Mouse (Mus musculus) lung, embryonic 16.5 days (tissue): ENCODE measurements at regions not wholly inside any gene's neighbourhood (a gene's known extent, or its start where the extent isn't known, plus 50 kb on each side); places are given as distances from the start of the nearest gene placed in this dataset.

ENCODE experiments used
- ATAC-seq: fragments of 200-750 bp; cut with Nextera tagmentation; 2 replicates; pipeline ENCODE4 v1.8.0; 2017; ENCODE audit warnings: low read depth, mild to moderate bottlenecking, moderate library complexity
- H3K27ac ChIP-seq: fragments of 300-500 bp; sonication (generic); 2 replicates; pipeline ENCODE4 v1.5.1; 2014; ENCODE audit warnings: mild to moderate bottlenecking, control low read depth, low read length
- H3K27me3 ChIP-seq: fragments of 300-500 bp; sonication (generic); 2 replicates; pipeline ENCODE4 v1.6.1; 2014; ENCODE audit warnings: low read depth, low read length, mixed read lengths; ENCODE audit not compliant: control insufficient read depth, insufficient read depth
- H3K36me3 ChIP-seq: fragments of 300-500 bp; sonication (generic); 2 replicates; pipeline ENCODE4 v1.6.1; 2014; ENCODE audit warnings: low read length; ENCODE audit not compliant: control insufficient read depth, insufficient read depth
- H3K4me1 ChIP-seq: fragments of 300-500 bp; sonication (generic); replicated peaks from 2 replicates; pipeline ENCODE4 v1.6.1; 2014; ENCODE audit warnings: low read length, mixed read lengths; ENCODE audit not compliant: control insufficient read depth, insufficient read depth
- H3K4me2 ChIP-seq: fragments of 300-500 bp; sonication (generic); 2 replicates; pipeline ENCODE4 v1.6.1; 2014; ENCODE audit warnings: low read depth, low read length, control low read depth
- H3K4me3 ChIP-seq: fragments of 300-500 bp; sonication (generic); 2 replicates; pipeline ENCODE4 v1.5.1; 2014; ENCODE audit warnings: mild to moderate bottlenecking, low read length, control low read depth
- H3K9ac ChIP-seq: fragments of 300-500 bp; sonication (generic); 2 replicates; pipeline ENCODE4 v1.6.1; 2014; ENCODE audit warnings: low read length, control low read depth
- H3K9me3 ChIP-seq: fragments of 300-500 bp; sonication (generic); 2 replicates; pipeline ENCODE4 v1.6.1; 2016; ENCODE audit warnings: low read length; ENCODE audit not compliant: control insufficient read depth
- WGBS: fragments of 180-500 bp; shearing (Covaris S2); extraction: QIAGEN DNeasy Blood & Tissue Kit; methylation state at CpG from one replicate; pipeline ENCODE4 v1.1.7; 2014; 5-methylcytosine and 5-hydroxymethylcytosine counted together

DNA sequence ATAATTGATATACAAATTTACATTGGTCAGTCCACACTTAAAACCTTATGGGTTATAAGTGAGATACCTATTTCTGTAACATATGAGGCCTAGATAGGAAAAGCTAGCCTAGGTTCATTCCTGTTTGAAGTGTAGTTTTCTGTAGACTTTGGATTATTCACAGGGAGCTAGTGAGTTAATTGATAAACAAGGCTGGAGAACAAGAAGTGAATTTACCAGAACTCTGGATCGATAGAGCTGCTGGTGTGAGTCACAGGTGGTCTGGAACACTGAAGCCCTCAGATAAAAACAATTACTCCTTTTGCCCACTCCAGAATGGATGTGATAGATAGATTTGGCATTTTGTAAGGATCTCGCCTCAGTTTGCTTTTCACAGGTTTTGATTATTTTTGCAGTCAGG is 62.0 kb upstream of the Rtl1 start:
- WGBS, result 71% methylated on average over 2 of the region's 2 CpGs
- Histone ChIP-seq H3K9me3 (no peaks in the 10 kb centered on the region), H3K27ac (no peak overlapping the region), H3K4me2 (no peak overlapping the region), H3K4me3 (no peak overlapping the region), H3K4me1 (no peaks in the 10 kb centered on the region), H3K36me3 (no peaks in the 10 kb centered on the region; the same call in 1 of the 2 replicates), H3K27me3 (no peaks in the 10 kb centered on the region), H3K9ac (no peak overlapping the region)
- no peak for ATAC-seq

DNA sequence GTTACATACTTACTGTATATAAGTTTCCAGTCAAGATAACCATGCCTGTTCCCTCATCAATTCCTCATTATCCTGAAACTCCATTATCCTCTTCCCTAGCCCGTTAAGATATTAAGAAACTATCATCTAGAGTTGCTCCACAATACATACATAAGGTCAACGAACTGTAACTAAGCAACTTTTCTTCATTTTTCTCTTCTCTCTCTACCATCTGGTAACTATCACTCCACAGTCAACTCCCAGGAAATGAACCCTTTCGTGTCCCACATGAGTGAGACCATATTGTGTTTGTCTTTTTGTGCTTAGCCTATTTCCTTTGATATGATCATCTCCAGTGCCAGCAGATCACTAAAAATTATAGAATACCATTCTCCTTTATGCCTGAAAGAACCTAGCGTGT is 74.6 kb upstream of the Rtl1 start:
- Histone ChIP-seq H3K27ac (0 out of 2 replicates have a peak overlapping the region, but pooled peaks have one; percentile 2), H3K4me3 (no peak overlapping the region), H3K9ac (no peak overlapping the region), H3K36me3 (peaks cover 2% of the 10 kb centered on the region; the same call in 1 of the 2 replicates), H3K4me1 (no peaks in the 10 kb centered on the region), H3K27me3 (no peaks in the 10 kb centered on the region), H3K9me3 (no peaks in the 10 kb centered on the region), H3K4me2 (no peak overlapping the region)
- peak; percentile 87 for ATAC-seq
- WGBS, result 57% methylated on average over 4 of the region's 4 CpGs

DNA sequence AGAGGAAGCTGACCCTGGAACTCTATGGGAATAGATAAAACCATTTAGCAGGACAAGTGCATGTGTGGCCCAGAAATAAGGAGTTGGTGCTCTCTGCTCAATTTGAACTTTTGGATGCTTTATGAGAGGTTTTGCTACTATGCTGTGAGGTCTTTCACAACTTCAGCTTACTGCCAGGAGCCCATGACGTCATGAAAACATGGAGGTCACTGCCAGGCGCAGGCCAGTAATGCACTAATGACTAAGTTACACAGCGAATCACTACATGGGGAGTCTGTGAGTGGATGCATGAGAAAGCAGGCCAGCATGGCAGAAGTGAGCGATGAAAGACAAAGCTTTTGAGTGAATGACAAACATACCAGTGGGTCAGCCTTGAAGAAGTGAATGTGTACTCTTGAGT is 93.9 kb upstream of the Rtl1 start:
- H3K9ac ChIP-seq, result no peak overlapping the region
- H3K27me3 ChIP-seq, result no peaks in the 10 kb centered on the region
- no peaks in the 10 kb centered on the region for H3K9me3 ChIP-seq
- peaks cover 25% of the 10 kb centered on the region for H3K36me3 ChIP-seq
- no peak for ATAC-seq
- H3K27ac ChIP-seq, result no peak overlapping the region
- WGBS, result 86% methylated on average over 4 of the region's 4 CpGs
- H3K4me3 ChIP-seq, result no peak overlapping the region
- H3K4me1 ChIP-seq, result no peaks in the 10 kb centered on the region
- no peak overlapping the region for H3K4me2 ChIP-seq

DNA sequence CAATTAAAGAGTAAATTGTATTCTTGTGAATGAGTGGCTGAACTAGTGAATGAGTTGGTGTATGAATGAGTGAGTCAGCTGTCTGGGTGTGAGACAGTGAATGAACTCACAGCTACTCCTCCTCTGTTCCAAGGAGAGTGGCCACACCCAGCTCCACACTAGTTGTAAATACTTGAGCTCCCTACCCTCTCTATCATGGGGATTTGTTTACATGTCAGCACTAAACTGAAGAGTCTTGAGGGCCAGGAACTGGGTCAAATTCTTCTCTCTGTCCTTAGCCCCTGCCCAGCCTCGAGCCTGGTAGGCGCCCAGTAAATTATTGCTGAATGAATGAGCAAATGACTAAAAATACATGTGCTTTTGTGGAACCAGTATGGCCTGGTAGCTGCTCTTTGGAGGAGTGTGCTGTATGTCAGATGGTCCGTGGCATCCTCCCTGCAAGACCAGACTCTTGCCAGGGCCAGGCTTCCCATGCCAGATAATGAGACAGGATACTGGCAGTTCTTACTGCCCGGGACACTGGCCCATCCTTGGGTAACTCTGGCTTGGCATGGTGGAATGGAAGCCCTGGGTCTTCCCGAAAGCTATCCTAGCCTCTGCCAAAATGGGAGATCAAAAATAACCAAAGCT is 94.8 kb upstream of the Rtl1 start:
- H3K27ac ChIP-seq, result no peak overlapping the region
- H3K27me3 ChIP-seq, result no peaks in the 10 kb centered on the region
- H3K36me3 ChIP-seq, result peaks cover 25% of the 10 kb centered on the region
- ATAC-seq, result no peak
- H3K4me2 ChIP-seq, result no peak overlapping the region
- H3K4me3 ChIP-seq, result no peak overlapping the region
- H3K4me1 ChIP-seq, result no peaks in the 10 kb centered on the region
- no peak overlapping the region for H3K9ac ChIP-seq
- H3K9me3 ChIP-seq, result no peaks in the 10 kb centered on the region
- 67% methylated on average over 5 of the region's 5 CpGs for WGBS

DNA sequence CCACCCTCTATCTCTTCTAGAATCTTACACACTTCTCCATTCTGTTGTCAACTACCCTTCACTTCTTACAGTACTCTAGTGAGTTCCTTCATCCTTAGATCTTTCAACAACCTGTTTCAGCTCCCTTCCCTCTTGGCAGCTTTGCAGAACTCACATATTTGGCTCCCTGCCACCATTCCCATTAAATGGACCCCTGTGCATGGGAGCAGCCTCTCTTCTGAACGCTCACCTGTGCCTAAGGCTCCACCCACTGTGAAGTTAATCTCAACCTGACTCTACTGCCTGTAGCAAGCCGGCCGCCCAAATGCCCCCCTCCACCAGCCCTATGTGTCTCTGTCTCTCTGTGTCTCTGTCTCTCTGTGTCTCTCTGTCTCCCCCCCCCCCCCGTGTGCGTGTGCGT is 106.7 kb upstream of the Rtl1 start:
- Histone ChIP-seq H3K9ac (no peak overlapping the region), H3K4me3 (no peak overlapping the region), H3K4me2 (no peak overlapping the region), H3K27ac (no peak overlapping the region), H3K36me3 (peaks cover 7% of the 10 kb centered on the region), H3K9me3 (no peaks in the 10 kb centered on the region), H3K4me1 (no peaks in the 10 kb centered on the region), H3K27me3 (no peaks in the 10 kb centered on the region)
- ATAC-seq, result peak; percentile 78
- WGBS, result 83% methylated on average over 6 of the region's 6 CpGs

DNA sequence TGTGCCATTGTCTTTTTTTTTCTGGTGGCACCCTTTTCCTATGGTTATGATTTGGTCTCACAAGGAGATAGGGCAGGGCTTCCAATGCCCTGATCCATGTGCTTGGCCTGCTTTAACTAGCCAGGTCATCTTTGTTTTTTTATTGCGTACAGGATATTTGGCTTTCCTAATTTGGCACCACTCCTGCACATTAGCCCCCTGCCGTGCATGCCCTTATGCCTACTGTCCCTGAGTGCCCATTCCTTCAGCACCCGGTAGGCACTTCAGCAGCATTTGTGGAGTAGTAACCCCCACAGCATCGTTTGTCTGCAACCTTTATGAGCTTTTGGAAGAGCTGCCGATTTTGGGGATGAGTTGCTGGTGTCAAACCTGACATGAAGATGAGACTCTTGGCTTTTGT is 109.5 kb upstream of the Rtl1 start:
- Histone ChIP-seq H3K9me3 (no peaks in the 10 kb centered on the region), H3K36me3 (peaks cover 10% of the 10 kb centered on the region), H3K4me2 (no peak overlapping the region), H3K27me3 (no peaks in the 10 kb centered on the region), H3K9ac (no peak overlapping the region), H3K27ac (no peak overlapping the region), H3K4me3 (no peak overlapping the region), H3K4me1 (no peaks in the 10 kb centered on the region)
- 93% methylated on average over 5 of the region's 5 CpGs for WGBS
- no peak for ATAC-seq

DNA sequence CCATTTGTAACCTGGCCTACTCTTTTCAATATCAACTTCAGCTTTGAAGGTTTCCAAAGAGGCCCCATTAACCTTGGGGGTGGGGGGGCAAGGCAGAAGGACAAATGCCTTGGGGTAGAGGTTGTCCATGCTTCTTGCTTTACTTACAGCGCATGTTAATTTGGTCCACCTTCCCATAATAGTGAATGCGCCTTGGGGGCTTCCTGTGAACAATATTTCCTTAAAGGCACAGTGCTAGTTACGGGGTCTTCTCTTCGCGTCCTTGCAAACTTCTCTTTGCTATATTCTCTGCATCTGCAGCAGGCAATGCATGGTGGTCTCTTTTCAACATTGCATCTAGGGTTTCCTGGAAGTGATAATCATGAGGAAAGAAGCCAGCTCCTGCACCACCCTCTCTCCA is 111.3 kb upstream of the Rtl1 start:
- no peaks in the 10 kb centered on the region for H3K4me1 ChIP-seq
- no peak overlapping the region for H3K27ac ChIP-seq
- no peaks in the 10 kb centered on the region for H3K9me3 ChIP-seq
- ATAC-seq, result no peak
- no peak overlapping the region for H3K4me3 ChIP-seq
- H3K36me3 ChIP-seq, result peaks cover 10% of the 10 kb centered on the region
- no peaks in the 10 kb centered on the region for H3K27me3 ChIP-seq
- no peak overlapping the region for H3K4me2 ChIP-seq
- no peak overlapping the region for H3K9ac ChIP-seq
- 98% methylated on average over 5 of the region's 5 CpGs for WGBS

DNA sequence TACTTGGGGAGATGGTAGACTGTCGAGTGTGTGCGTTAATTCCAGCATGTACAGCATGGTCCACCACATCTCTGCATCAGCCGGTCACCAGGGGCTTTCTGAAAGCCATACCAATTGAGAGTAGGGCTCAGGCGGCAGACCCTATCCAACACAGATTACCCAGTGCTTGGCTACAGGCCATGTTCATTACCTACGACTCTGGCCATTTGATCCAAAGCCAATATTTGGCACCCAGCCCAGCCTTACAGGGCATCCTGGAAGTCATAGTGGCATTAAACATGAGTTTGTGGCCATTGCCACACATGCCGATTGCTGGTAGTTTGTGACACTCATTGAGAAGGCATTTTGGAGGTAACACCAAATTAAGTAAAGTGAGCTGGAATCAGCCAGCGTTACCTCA is 111.8 kb upstream of the Rtl1 start:
- peaks cover 10% of the 10 kb centered on the region for H3K36me3 ChIP-seq
- no peak overlapping the region for H3K9ac ChIP-seq
- no peak overlapping the region for H3K4me3 ChIP-seq
- no peaks in the 10 kb centered on the region for H3K27me3 ChIP-seq
- no peak for ATAC-seq
- no peaks in the 10 kb centered on the region for H3K9me3 ChIP-seq
- WGBS, result 85% methylated on average over 7 of the region's 7 CpGs
- no peak overlapping the region for H3K27ac ChIP-seq
- no peak overlapping the region for H3K4me2 ChIP-seq
- H3K4me1 ChIP-seq, result no peaks in the 10 kb centered on the region

DNA sequence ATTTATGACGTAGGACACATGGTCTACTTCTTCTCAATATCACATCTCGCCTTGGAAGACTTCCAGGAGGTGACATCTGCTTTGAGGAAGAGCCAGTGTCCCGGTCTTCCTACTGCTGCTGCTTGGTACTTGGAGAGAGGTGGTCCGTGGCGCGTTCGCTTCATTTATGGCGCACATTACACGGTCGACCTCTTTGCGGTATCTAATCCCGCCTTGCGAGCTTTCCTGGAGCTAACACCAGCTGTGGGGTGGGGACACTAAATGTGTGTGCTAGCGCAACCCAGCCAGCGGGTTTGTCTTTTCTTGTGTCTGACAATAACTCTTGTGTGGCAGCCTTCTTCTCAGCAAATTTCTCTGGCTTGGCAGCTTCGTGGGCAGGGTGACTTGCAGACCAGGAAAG is 112.3 kb upstream of the Rtl1 start:
- H3K36me3 ChIP-seq, result peaks cover 10% of the 10 kb centered on the region
- no peaks in the 10 kb centered on the region for H3K27me3 ChIP-seq
- no peak overlapping the region for H3K4me3 ChIP-seq
- H3K27ac ChIP-seq, result no peak overlapping the region
- H3K9ac ChIP-seq, result no peak overlapping the region
- no peaks in the 10 kb centered on the region for H3K4me1 ChIP-seq
- ATAC-seq, result no peak
- no peak overlapping the region for H3K4me2 ChIP-seq
- H3K9me3 ChIP-seq, result no peaks in the 10 kb centered on the region
- 88% methylated on average over 16 of the region's 16 CpGs for WGBS

DNA sequence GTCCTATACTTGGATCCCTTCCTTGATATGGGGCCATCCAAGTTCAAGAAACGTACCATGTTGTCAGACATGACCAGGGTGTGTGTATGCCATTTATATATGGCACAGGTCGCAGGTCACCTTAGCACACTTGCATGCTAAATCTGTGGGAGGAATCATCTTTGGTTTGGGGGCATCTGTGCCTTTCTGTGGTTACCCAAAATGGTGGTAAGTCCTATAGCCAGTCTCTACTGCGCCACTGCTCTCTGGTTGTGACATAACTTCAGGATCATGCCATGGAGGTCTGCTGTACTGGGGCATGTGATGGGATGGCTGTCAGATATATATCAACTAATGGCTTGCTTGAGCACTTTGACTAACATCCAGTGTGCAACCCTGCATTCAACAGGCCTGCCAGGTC is 112.9 kb upstream of the Rtl1 start:
- Histone ChIP-seq H3K27me3 (no peaks in the 10 kb centered on the region), H3K27ac (no peak overlapping the region), H3K4me3 (no peak overlapping the region), H3K36me3 (peaks cover 10% of the 10 kb centered on the region), H3K4me1 (no peaks in the 10 kb centered on the region), H3K9ac (no peak overlapping the region), H3K9me3 (no peaks in the 10 kb centered on the region), H3K4me2 (no peak overlapping the region)
- 92% methylated on average over 3 of the region's 3 CpGs for WGBS
- no peak for ATAC-seq
